Mouse (Mus musculus) thymus, postnatal 10 days (tissue): ENCODE results near the gene Ccser1.
A peak's percentile ranks its signal among the peaks of the same experiment; 100 is the strongest.
"Not testable (repeated sequence)": the region's sequence is repeated elsewhere in the genome, so short reads cannot be mapped to it uniquely, and the experiment has no call there.

Experiments
- DNase-seq, 2 experiments: peaks; one replicate each; pipeline ENCODE4 v3.0.0; 2021; ENCODE audit warnings: low spot score in 2 of 2

The Ccser1 gene

DNA sequence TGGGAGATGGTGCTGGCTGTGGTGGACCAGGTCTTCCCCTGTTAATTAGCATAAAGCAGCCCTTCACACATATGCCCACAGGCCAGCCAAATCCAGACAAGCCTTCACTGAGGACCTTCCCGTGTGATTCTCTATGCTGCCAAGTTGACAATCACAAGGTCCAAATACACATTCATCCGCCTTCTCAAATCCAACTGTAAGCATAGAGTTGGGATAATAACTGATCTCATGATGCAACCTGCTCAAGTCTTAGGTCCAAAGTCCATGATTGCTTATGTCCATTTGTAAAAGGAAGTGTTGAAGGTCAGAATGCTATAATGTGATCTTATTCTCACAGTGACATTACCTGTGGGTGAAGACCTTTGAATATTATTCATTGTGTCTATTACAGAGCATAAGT, 43.4 kb downstream of the Ccser1 start:
- DNase-seq = no peak

GRCm38 (mm10) chr6:61225302-61225701, 45.2 kb downstream of the Ccser1 start:
- DNase-seq = no peak

DNA sequence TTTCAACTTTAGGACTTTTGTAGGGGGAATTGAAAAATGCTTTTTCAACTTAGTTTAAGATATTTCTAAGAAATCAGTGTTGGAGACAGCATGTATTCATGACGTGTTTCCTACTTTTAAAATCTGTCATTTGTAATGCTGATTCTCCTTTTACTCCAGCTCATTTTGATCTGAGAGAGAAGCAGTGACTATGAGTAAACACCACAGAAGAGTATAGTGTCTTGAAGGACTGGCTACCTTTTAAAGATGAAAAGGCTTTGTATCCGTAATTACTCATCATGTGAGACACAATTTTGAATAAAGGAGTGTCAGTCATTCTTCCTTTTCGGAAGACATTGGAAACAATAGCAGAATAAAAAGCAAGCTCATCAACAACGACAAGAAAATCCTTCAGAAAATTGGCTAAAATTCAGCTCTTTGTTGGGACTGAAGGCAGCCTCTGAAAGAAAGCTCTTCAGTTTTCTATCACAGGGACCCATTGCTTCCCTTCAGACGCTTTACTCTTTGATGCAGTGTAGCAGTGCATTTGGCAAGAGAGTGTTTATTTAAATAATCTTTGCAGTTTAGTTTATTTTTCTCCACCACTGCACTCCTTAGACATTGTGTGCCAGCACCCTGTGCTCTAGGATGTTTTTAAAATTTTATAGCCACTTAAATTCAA, 50.1 kb downstream of the Ccser1 start:
- DNase-seq = no peak

DNA sequence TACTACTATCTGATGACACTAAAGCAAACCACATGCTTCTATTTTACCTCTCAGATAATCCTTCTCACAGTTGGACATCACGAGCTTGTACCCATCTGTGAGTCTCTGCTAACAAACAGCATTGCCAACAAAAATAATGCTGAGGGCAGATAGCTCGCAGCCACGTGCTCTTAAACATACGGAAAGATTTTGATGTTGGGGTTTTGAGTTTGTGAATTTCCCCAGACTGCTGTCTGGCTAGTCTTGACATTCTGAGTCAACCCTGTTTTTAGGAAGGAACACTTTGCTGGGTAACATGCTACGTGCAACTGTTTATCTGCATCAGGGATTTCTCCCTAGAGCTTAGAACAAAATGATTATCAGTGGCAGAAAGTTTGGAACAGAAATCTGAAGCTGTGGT, 52.9 kb downstream of the Ccser1 start:
- DNase-seq = no peak

DNA sequence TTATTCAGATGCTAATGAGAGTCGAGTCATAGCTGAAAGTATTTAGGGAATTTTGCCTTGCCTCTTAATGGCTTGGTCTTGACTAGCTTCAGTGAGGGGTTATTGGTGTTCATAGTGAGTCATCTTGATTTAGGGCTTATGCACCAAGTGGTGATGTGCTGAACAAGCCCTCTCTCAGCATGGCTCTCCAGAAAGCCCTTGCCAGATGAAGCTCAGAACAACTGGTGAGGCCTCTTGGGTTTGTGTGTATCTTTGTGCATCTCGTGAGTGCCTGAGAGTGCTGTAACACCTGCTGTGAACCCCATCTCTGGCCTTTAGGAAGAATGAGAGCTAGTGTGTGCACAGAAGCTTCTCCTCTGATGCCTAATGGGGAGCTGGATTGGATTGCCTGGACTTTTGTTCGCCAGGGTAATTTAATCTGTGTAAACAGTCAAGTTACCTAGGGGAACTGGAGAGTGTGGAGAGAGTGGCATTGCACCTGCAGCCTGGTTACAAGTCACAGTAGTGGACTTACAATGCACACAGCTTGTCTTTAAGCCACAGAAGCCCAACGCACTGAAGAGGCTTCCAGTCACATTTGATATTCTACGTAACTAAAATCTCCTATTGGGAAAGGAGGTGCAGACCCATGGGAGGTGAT, 53.5 kb downstream of the Ccser1 start:
- DNase-seq = no peak

- no peak for DNase-seq
Measured at GRCm38 (mm10) chr6:61240618-61241017, 60.5 kb downstream of the Ccser1 start.

- DNase-seq = no peak
Measured at GRCm38 (mm10) chr6:61242556-61242955, 62.4 kb downstream of the Ccser1 start.

DNA sequence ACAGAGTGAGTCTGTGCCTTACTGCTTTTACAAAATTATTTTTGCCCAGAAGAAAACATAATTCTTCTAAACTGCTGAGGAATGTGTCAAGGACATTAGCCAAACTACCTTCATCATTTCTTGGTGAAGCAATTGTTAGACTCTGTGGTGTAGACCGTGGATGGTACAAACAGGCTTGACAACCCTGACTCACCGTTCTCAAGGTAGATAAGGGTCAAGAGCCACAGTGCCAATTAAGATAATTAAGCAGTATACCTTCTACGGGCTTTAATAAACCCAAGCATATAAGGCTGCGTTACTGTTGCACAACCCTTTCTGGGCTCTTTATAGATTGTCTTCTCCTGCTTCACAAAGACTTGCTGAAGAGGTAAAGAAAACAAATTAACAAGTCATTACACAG, 66.4 kb downstream of the Ccser1 start:
- DNase-seq = no peak

DNA sequence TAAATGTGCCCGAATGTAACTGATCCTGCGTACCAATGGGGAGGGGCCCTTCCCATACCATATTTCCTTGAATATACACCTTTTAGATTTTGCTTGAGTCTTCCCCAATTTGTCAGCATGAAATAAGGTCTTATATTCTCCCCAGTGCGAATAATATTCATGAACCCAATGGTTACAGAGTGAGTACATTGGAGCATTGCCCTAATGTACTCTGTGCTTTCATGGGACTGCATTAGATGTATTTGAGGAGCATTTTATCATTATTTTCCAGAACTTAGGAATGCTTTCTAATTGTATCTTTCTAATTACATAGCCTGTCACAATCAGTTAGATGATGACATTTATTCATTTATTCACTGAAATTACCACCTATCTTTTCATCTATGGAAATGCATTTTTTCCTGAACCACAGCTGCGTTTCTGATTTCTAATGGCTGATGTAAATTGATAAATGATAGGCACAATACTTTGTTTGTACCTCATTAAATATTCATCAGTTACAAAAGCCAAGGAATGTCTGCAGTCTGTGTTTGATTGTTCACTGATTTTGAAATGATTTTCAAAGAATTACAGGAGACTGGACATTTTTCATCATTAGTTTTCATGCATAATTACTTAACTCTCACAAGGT, 67.8 kb downstream of the Ccser1 start:
- DNase-seq = no peak

- DNase-seq = no peak
Measured at GRCm38 (mm10) chr6:61248700-61249099, 68.6 kb downstream of the Ccser1 start.

DNA sequence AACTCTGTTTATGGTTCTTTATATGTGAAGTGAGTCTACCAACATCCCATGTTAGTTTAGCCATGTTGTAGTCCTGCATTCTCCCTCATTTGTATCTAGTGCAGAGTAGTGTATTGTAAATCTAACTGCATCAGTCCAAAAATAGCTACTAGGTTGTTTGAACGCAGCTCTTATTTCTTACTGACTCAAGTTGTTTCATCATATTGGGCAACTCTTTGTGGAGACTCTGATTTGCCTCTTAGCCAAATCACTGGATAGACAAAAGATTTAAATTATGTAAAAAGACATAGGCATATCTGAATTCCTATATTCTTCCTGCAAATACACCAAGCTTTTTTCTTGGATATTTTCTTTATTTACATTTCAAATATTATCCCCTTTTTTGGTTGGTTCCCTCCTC, 71.1 kb downstream of the Ccser1 start:
- no peak for DNase-seq

DNA sequence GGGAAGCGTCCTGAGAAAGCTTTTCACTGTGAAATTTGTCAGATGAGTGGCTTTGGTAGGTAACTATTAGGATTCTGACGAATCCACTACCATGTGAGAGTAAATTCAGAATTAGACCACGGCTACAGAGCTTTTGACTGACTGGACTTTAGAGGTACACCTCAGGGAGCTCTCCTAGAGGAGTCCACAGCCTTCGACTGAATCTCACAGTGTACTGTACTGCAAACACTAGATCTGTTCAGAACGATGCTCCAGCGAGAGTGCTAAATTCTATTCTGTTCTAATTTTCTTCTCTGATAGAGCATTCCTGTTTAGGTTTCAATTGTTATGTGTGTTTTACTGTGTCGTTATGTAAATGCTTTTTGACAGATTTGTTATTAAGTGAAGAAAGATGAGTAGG, 72.8 kb downstream of the Ccser1 start:
- DNase-seq = no peak

GRCm38 (mm10) chr6:61255874-61256273, 75.8 kb downstream of the Ccser1 start:
- not testable (repeated sequence) for DNase-seq

DNA sequence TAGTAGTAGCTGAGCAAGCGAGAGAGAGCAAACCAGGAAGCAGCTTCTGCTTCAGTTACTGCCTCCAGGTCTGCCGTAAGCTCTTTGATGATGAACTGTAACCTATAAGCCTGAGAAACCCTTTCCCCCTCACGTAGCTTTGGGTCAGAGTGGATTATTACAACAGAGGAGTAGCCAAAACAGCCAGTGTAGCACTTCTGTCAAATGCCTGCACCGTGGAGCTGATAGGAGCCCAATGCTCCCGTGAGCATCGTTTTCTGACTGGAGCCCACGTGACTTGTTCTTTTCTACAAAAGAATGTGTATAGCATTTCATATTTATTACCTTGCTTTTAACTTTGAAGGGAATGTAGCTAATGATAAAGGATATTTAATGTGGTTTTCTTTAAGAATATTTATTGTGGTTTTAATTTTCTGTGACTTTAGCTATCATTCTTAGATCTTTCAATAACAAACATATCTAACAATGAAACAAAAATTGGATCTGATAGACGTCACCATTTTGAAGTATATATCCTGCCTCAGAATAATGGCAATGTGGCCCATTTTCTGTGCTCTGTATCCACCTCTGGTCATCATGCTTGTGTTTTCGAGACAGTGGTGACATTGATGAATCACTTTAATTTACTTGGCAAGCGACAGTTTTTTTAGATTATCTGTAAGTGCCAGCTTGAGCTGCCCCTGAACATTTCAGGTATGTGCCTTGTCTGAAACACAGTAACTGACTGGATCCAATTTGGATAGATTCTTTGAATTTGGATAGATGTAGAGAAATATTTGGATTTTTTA, 78.9 kb downstream of the Ccser1 start:
- DNase-seq = no peak

DNA sequence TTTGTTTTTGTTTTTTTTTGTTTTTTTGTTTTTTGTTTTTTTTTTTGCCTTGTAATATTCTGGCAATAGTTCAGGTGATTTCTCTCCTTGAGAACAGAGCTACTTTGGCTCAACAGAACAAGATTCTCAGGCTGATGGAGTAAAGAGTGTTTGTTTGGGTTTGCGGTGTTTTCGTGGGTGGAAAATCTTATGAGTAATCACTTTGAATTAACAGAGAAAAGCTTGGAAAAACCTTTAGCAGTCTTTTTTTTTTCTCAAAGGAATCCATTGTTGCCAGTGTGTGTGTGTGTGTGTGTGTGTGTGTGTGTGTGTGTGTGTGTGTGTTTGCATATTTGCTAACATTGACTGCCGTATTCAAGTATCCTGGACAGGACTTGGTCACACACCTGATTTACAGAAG, 81.3 kb downstream of the Ccser1 start:
- DNase-seq = no peak

DNA sequence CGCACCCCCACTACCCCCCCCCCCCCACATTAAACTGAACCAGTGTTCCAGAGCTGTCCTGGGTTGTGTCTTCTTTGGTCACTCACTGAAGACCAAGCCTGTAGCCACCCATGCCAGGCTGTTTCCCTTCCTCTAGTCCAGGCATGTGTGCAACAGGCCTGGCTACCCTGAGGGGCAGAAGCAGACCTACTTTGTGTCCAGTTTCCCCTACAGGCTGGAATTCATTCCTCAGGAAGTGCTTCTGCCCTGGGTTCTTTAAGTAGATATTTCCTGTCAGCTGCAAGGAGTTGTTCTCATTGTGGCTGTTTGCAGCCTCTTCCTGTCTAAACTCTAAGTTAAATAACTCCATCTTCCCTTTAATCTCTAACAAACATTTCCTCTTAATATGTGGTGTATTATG, 82.3 kb downstream of the Ccser1 start:
- peak in 1 of 2 experiments; percentile 6 for DNase-seq

GRCm38 (mm10) chr6:61263291-61263690, 83.2 kb downstream of the Ccser1 start:
- DNase-seq = no peak

GRCm38 (mm10) chr6:61271033-61271432, 90.9 kb downstream of the Ccser1 start:
- no peak for DNase-seq

DNA sequence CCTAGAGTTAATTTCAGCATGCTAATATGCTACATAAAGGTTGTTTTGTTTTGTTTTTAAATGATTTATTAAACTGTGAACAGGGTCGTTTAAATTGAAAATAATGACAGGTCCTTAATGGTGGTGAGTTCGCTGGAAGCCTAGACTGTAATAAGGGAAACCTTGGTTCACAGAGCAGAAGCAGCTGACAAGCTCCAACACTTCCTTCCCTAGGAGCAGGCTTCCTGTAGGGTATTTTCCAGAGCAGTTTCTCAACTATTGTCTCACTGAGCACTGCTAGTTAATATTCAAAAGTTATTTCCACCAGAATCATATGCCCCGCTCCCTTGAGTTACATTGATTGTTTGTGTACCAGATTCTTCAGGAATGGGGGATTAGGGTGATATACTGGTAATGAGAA, 93.3 kb downstream of the Ccser1 start:
- DNase-seq = no peak

DNA sequence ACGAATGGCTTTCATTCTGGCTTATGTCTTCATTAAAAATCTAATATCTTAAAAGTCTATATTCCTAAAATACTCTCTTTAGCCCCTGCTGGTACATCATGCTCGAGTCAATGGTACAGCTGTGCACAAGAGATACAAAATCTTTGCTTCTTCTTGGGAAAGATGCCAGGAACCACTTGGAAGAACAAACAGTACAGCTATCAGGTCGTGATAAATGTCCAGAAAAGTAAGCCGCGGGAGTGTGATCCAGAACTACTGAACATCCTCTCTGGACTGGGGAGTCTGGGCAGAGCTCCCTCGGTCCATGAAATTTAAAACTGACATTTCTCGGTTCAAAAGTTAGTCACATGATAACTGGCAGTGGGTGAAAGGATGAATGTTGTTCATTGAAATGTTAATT, 99.4 kb downstream of the Ccser1 start:
- no peak for DNase-seq

- no peak for DNase-seq
Measured at GRCm38 (mm10) chr6:61292927-61293326, 112.8 kb downstream of the Ccser1 start.

DNA sequence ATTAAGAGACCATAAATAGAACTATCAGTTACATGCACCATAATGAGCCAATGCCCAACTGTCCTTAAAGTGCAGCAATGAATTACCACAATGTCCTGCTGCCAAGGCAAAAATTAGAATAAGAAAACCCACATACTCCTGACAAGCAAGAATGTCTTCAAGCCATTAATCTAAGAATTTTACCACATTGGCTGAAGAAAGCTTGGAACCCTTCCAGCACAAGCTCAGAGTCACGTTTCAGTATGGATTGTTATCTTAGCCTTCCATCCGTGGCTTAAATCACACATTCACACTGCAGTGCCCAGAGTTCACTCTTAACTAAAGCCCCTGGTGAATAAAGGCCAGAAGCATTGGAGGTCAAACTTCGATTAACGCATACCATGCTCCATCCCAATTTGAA, 115.4 kb downstream of the Ccser1 start:
- DNase-seq = no peak
